Mouse (Mus musculus) liver, adult 2 months (tissue): ENCODE measurements around the gene Ccnd2. TPM values are rescaled to one million over a fixed set of nuclear protein-coding genes. Genes with fewer than 3 reads are reported as not detected.
A peak's percentile ranks its signal among the peaks of the same experiment; 100 is the strongest.

Experiments
- DNase-seq: peaks from one replicate; pipeline ENCODE4 v3.0.0-alpha.2; 2011; ENCODE audit warnings: low read depth, low spot score; ENCODE audit errors: extremely low read depth
- H3K27ac ChIP-seq: fragments of 200-500 bp; replicated peaks from 2 replicates; pipeline ENCODE4 v1.5.1; 2012; ENCODE audit warnings: low read depth, mild to moderate bottlenecking, control low read depth, inconsistent platforms, low read length; ENCODE audit not compliant: insufficient read depth
- H3K27me3 ChIP-seq: fragments of 200-500 bp; 2 replicates; pipeline ENCODE4 v1.6.1; 2012; ENCODE audit warnings: mild to moderate bottlenecking, moderate library complexity, low read length, inconsistent platforms; ENCODE audit not compliant: control insufficient read depth, insufficient read depth
- H3K36me3 ChIP-seq: fragments of 200-500 bp; 2 replicates; pipeline ENCODE4 v1.6.1; 2012; ENCODE audit warnings: low read length, inconsistent platforms; ENCODE audit not compliant: control insufficient read depth, insufficient read depth
- H3K4me1 ChIP-seq: fragments of 200-500 bp; 2 replicates; pipeline ENCODE4 v1.6.1; 2011; ENCODE audit warnings: low read length; ENCODE audit not compliant: control insufficient read depth, insufficient read depth
- H3K4me3 ChIP-seq: fragments of 200-500 bp; 2 replicates; pipeline ENCODE4 v1.5.1; 2011; ENCODE audit warnings: low read depth, mild to moderate bottlenecking, control low read depth, low read length, moderate library complexity; ENCODE audit not compliant: insufficient read depth
- H3K79me2 ChIP-seq: fragments of 200-500 bp; 2 replicates; pipeline ENCODE4 v1.6.1; 2012; ENCODE audit warnings: inconsistent platforms, mild to moderate bottlenecking, low read length, moderate library complexity; ENCODE audit not compliant: control insufficient read depth, insufficient read depth
- H3K9ac ChIP-seq: fragments of 200-500 bp; 2 replicates; pipeline ENCODE4 v1.6.1; 2012; ENCODE audit warnings: low read depth, mild to moderate bottlenecking, control low read depth, inconsistent platforms, low read length
- CTCF ChIP-seq: fragments of 200-500 bp; IDR thresholded peaks from 2 replicates; pipeline ENCODE4 v1.5.1; 2011; ENCODE audit warnings: low read depth, low read length, control low read depth
- POLR2A ChIP-seq: fragments of 200-500 bp; IDR thresholded peaks from 2 replicates; pipeline ENCODE4 v1.6.1; 2011; ENCODE audit warnings: low read length, control low read depth; ENCODE audit not compliant: insufficient read depth; ENCODE audit errors: extremely low read depth
- WGBS: fragments of 180-500 bp; shearing (Covaris S2); methylation state at CpG from one replicate; pipeline ENCODE4 v1.1.7; 2018; 5-methylcytosine and 5-hydroxymethylcytosine counted together
- polyA plus RNA-seq: library from polyadenylated mRNA; depleted of rRNA; stranded (reverse); fragments of >200 nt; gene quantifications from 2 replicates; pipeline ENCODE4 v1.2.3, GENCODE M21; 2012; rRNA removed
- total RNA-seq: library from RNA; depleted of rRNA; stranded (reverse); fragments of >200 nt; gene quantifications from 2 replicates; pipeline ENCODE4 v1.2.3, GENCODE M21; 2014; rRNA removed

Gene Ccnd2
- total RNA-seq (5.3 and 6.0 TPM in 2 replicates), polyA plus RNA-seq (2.4 and 5.0 TPM in 2 replicates)

DNA sequence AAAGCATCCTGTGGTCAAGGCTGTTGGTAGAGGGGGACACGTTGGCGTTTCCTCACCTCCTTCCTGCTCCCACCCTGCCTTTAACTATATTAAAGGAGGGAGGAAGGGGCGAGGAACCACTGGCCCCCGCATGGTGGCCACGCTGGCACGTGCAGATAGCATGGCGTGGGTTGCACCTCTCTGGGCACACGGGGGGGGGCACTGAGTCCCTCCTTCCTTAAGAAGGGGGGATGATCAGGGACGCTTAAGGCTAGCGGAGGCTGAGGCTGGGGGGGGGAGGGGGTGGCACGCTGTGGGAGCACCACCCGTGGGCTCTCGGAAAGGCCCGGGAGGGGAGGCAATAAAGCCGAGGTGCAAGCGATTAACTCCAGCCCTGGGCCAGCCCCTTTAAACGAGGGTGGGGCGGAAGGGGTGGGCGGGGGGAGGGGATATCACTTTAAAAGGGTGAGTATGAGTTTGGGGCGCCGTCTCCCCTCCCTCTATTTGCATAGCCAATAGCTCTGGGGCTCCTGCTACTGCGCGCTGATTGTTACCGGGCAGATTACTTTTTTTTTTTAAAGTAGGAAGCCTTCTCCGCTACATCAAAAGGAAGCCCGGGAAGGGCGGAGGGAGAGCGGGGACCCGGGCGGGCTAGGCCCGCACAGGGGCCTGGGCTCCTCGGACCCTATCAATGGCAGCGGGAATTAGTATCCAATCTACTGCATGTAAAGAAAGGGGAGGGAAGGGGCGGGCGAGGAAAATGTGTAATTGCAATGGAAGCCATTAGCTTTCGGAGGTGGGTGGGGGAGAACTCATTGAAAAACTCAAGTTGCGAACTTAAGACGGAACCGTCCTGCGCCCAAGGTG, at the start of gene Ccnd2:
Gene Ccnd2, minus strand, starts transcription at position 88 of the 846 bp plus-strand sequence.
- H3K79me2 ChIP-seq: no peaks in the 10 kb centered on the region
- TF ChIP-seq CTCF: no peak
- no peak for TF ChIP-seq POLR2A
- peak; percentile 14 for DNase-seq
- H3K4me3 ChIP-seq: peak within 1 kb of the TSS; percentile 41
- peak within 1 kb of the TSS; percentile 29 for H3K9ac ChIP-seq
- H3K27ac ChIP-seq: peak within 1 kb of the TSS; percentile 59
- no peaks in the 10 kb centered on the region for H3K36me3 ChIP-seq
- no peaks in the 10 kb centered on the region for H3K4me1 ChIP-seq
- 2% methylated on average over 40 of the region's 40 CpGs for WGBS
- peaks cover 5% of the 10 kb centered on the region for H3K27me3 ChIP-seq

DNA sequence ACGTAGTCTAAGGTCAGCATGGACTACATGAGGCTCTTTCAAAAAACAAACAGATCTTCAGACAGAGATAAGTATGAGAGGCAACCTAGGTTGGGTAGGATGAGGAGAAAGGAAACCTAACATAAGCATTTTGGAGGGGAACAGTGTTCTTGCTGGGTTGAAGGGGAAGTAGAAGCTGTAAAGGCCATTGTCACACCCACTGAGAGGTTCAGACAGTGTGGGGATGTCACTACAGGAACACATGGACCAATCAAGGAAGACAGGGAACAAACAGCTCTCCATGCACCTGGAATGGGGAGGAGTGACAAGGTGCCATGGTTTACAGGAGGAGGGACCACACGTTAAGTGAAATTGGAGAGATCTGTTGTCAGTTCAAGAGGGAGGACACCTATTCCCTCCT, 45.0 kb upstream of the Ccnd2 start:
- no peak overlapping the region for H3K27ac ChIP-seq
- WGBS: 75% methylated on average over 2 of the region's 2 CpGs
- no peak overlapping the region for H3K4me3 ChIP-seq
- H3K79me2 ChIP-seq: no peaks in the 10 kb centered on the region
- no peak for TF ChIP-seq CTCF
- no peak for TF ChIP-seq POLR2A
- no peak for DNase-seq
- no peaks in the 10 kb centered on the region for H3K27me3 ChIP-seq
- H3K4me1 ChIP-seq: no peaks in the 10 kb centered on the region
- no peak overlapping the region for H3K9ac ChIP-seq
- H3K36me3 ChIP-seq: no peaks in the 10 kb centered on the region

DNA sequence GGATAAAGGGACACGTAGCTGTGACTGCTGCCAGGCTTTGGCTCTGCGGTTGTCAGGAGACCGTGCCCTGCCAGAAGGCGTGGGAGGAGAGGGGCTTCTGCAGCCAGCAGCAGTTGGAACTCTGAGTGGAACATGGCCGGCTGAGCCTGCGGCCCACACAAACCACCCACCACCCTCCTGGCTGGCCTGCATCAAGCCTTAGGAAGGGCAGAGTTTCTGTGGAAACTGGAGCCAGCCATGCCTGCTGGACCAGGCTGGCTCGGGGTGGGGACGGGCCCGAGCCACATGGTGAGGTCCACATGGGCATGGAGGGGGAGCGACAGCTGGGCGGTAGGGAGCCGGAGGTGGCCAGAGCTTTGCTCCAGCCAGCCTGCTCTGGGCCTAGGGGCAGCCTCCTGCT, 29.3 kb upstream of the Ccnd2 start:
- WGBS: 86% methylated on average over 12 of the region's 12 CpGs
- Histone ChIP-seq H3K79me2 (no peaks in the 10 kb centered on the region), H3K4me3 (no peak overlapping the region), H3K27me3 (no peaks in the 10 kb centered on the region), H3K9ac (no peak overlapping the region), H3K27ac (no peak overlapping the region), H3K4me1 (no peaks in the 10 kb centered on the region), H3K36me3 (no peaks in the 10 kb centered on the region)
- TF ChIP-seq CTCF: no peak
- TF ChIP-seq POLR2A: no peak
- no peak for DNase-seq

DNA sequence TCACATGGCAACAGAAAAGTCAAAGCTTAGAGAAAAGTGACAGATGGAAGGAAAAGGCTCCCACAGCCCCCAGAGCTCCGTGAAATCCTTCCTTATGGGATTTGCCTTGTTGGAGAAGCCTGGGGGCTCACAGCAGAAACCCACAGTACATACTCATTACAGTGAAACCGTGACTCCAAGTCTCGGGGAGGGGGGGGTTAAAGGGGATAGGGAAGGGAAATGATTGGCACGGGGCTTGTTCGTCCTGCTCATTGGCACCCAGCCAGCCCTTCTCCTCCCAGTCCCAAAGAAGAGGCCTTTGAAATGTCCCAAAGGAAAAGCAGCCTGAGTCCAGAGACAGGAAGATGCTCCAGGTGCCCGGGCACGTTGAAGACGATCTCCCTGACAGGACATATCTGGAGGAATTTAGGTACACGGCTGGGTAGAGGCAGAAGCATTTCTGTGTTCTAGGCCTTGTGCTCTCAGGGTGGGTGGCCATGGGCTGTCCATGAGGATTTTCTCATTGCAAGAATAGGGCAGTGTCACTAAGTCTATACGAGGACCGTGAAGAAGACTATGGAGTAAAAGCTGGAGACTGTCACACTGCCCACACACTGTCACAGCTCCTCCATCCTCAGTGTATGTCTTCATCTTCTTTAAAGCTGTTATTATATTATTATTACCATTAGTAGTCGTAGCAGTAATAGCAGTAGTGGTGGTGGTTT, 27.2 kb upstream of the Ccnd2 start:
- H3K4me3 ChIP-seq: no peak overlapping the region
- no peaks in the 10 kb centered on the region for H3K79me2 ChIP-seq
- H3K9ac ChIP-seq: no peak overlapping the region
- DNase-seq: no peak
- no peaks in the 10 kb centered on the region for H3K27me3 ChIP-seq
- H3K4me1 ChIP-seq: no peaks in the 10 kb centered on the region
- H3K27ac ChIP-seq: no peak overlapping the region
- TF ChIP-seq POLR2A (no peak), CTCF (no peak)
- H3K36me3 ChIP-seq: no peaks in the 10 kb centered on the region
- 76% methylated on average over 12 of the region's 12 CpGs for whole genome bisulfite sequencing

DNA sequence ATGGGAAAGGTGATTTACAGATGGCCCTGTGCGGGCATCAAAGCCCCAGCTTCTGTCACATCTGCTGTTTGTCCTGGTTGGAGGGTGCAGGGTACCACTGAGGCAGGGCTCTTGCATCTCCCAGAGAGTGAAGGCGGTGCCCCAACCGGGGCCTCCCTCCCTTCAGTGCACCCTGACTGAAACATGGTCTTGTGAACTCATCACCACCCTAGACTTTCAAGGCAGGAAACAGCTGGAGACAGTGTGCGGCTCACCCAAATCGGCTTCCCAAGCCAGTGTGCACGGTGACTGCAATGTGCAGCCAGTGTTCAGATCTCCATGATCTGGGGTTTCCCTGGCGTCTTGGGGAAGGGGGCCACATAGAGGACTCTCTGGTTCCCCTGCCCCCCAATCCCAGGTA, 26.0 kb upstream of the Ccnd2 start:
- Histone ChIP-seq H3K4me1 (no peaks in the 10 kb centered on the region), H3K27ac (no peak overlapping the region), H3K4me3 (no peak overlapping the region), H3K79me2 (no peaks in the 10 kb centered on the region), H3K36me3 (no peaks in the 10 kb centered on the region), H3K9ac (no peak overlapping the region), H3K27me3 (no peaks in the 10 kb centered on the region)
- 84% methylated on average over 7 of the region's 7 CpGs for WGBS
- TF ChIP-seq CTCF (no peak), POLR2A (no peak)
- DNase-seq: no peak
